Mouse (Mus musculus) layer of hippocampus, adult 18-20 months (tissue): ENCODE measurements at regions not wholly inside any gene's neighbourhood (a gene's known extent, or its start where the extent isn't known, plus 50 kb on each side); places are given as distances from the start of the nearest gene placed in this dataset.
"Not testable (repeated sequence)": the region's sequence is repeated elsewhere in the genome, so short reads cannot be mapped to it uniquely, and the experiment has no call there.

ENCODE experiments used
- DNase-seq, 2 experiments: peaks; one replicate each; pipeline ENCODE4 v3.0.0; 2022; ENCODE audit warnings: low spot score in 2 of 2

GRCm38 (mm10) chr12:74825664-74826063, 351.5 kb downstream of the Kcnh5 start:
- no peak for DNase-seq

GRCm38 (mm10) chr12:74824735-74825494, 352.2 kb downstream of the Kcnh5 start:
- peak; percentile 5 to 47 for DNase-seq

GRCm38 (mm10) chr12:74816181-74816580, 361.0 kb downstream of the Kcnh5 start:
- not testable (repeated sequence) for DNase-seq

GRCm38 (mm10) chr12:74808571-74808970, 368.6 kb downstream of the Kcnh5 start:
- not testable (repeated sequence) for DNase-seq

GRCm38 (mm10) chr12:74807926-74808325, 369.2 kb downstream of the Kcnh5 start:
- not testable (repeated sequence) for DNase-seq

GRCm38 (mm10) chr12:74803740-74804512, 373.2 kb downstream of the Kcnh5 start:
- no peak for DNase-seq

- DNase-seq = peak; percentile 40 to 67
Observed at GRCm38 (mm10) chr12:74792036-74792435, 385.1 kb downstream of the Kcnh5 start.

- DNase-seq = no peak
Observed at GRCm38 (mm10) chr12:74762284-74762683, 414.8 kb downstream of the Kcnh5 start.

GRCm38 (mm10) chr12:74745051-74745450, 428.9 kb upstream of the Gm11042 start:
- DNase-seq = peak in 1 of 2 experiments; percentile 32

- no peak for DNase-seq
Observed at GRCm38 (mm10) chr12:74728866-74729265, 412.7 kb upstream of the Gm11042 start.

GRCm38 (mm10) chr12:74679149-74679548, 363.0 kb upstream of the Gm11042 start:
- peak; percentile 2 to 47 for DNase-seq

- peak in 1 of 2 experiments; percentile 13 for DNase-seq
Observed at GRCm38 (mm10) chr12:74677835-74678234, 361.6 kb upstream of the Gm11042 start.

- no peak for DNase-seq
Observed at GRCm38 (mm10) chr12:74658406-74658805, 342.2 kb upstream of the Gm11042 start.

GRCm38 (mm10) chr12:74657036-74657648, 340.9 kb upstream of the Gm11042 start:
- peak in 1 of 2 experiments; percentile 43 for DNase-seq

GRCm38 (mm10) chr12:74651256-74651655, 335.1 kb upstream of the Gm11042 start:
- no peak for DNase-seq

- DNase-seq = no peak
Observed at GRCm38 (mm10) chr12:74632827-74633226, 316.6 kb upstream of the Gm11042 start.

GRCm38 (mm10) chr12:74595208-74595607, 279.0 kb upstream of the Gm11042 start:
- DNase-seq = peak in 1 of 2 experiments; percentile 24

GRCm38 (mm10) chr12:74554599-74554998, 238.4 kb upstream of the Gm11042 start:
- no peak for DNase-seq

- DNase-seq = no peak
Observed at GRCm38 (mm10) chr12:74544172-74544571, 228.0 kb upstream of the Gm11042 start.

- DNase-seq = no peak
Observed at GRCm38 (mm10) chr12:74534882-74535281, 218.7 kb upstream of the Gm11042 start.

- peak in 1 of 2 experiments; percentile 18 for DNase-seq
Observed at GRCm38 (mm10) chr12:74528983-74529566, 212.9 kb upstream of the Gm11042 start.
